Mouse (Mus musculus): ENCODE results near the gene Ankrd6. TPM values are rescaled to one million over a fixed set of nuclear protein-coding genes. Genes with fewer than 3 reads are reported as not detected.

Gene Ankrd6
- total and polyA plus RNA-seq, 3 experiments: 1.1 to 1.8 TPM; not detected in 1

- no peaks in the 10 kb centered on the region for H3K9me3 ChIP-seq (replicated peaks; ENCODE audit: insufficient read depth, low read length)
- no peak for TF ChIP-seq SMC3 (IDR thresholded peaks at IDR 0.05; ENCODE audit: low read depth, low read length)
- no peak for TF ChIP-seq KAT2A (conservative IDR thresholded peaks at IDR 0.05; ENCODE audit: low read depth, low read length)
- no peak for TF ChIP-seq TAL1 (IDR thresholded peaks at IDR 0.05; ENCODE audit: low read length)
- TF ChIP-seq GATA1 (IDR thresholded peaks at IDR 0.05; ENCODE audit: low read depth, low read length): no peak
- no peak for TF ChIP-seq CTCF (IDR thresholded peaks at IDR 0.05 in 2 of 3, conservative IDR thresholded peaks at IDR 0.05 in 1 of 3; ENCODE audit: control insufficient read depth in 1 of 3, insufficient read depth in 1 of 3, low read depth in 2 of 3, low read length in 3 of 3, poor library complexity in 1 of 3, severe bottlenecking in 1 of 3)
- no peak for TF ChIP-seq SIN3A (IDR thresholded peaks at IDR 0.05; ENCODE audit: low read length)
- TF ChIP-seq ZC3H11A (IDR thresholded peaks at IDR 0.05; ENCODE audit: low read depth, low read length): no peak
- TF ChIP-seq POLR2A (IDR thresholded peaks at IDR 0.05; ENCODE audit: control insufficient read depth in 1 of 2, insufficient read depth in 1 of 2, low read depth in 1 of 2, low read length in 2 of 2, poor library complexity in 1 of 2): no peak
- TF ChIP-seq MAFK (IDR thresholded peaks at IDR 0.05; ENCODE audit: borderline replicate concordance, low read depth, low read length): no peak
- TF ChIP-seq EP300 (IDR thresholded peaks at IDR 0.05; ENCODE audit: low read depth in 1 of 2, low read length in 2 of 2): no peak
- no peak for TF ChIP-seq HCFC1 (IDR thresholded peaks at IDR 0.05; ENCODE audit: low read depth, low read length)
- no peak for TF ChIP-seq E2F4 (IDR thresholded peaks at IDR 0.05; ENCODE audit: borderline replicate concordance, low read depth, low read length)
These were observed 60.5 kb downstream of the Ankrd6 start for GRCm38 (mm10) chr4:32889996-32890734.

GRCm38 (mm10) chr4:32889246-32889645, 61.4 kb downstream of the Ankrd6 start:
- no peaks in the 10 kb centered on the region for H3K4me1 ChIP-seq (ENCODE audit: control insufficient read depth in 1 of 2, insufficient read depth in 2 of 2, low read length in 2 of 2)
- H3K9me3 ChIP-seq (replicated peaks; ENCODE audit: insufficient read depth, low read length): no peaks in the 10 kb centered on the region
- no peak overlapping the region for H3K27ac ChIP-seq (ENCODE audit: control insufficient read depth, low read depth, low read length)
- peaks cover 0 to 5% of the 10 kb centered on the region in 2 experiments; a peak in 2 of 4 replicates for H3K27me3 ChIP-seq (ENCODE audit: control insufficient read depth in 1 of 2, insufficient read depth in 2 of 2, low read length in 2 of 2)
- no peak for DNase-seq (ENCODE audit: low read depth, low spot score)
- H3K4me3 ChIP-seq (ENCODE audit: control insufficient read depth in 1 of 2, insufficient read depth in 1 of 2, low read depth in 2 of 2, low read length in 2 of 2): no peak overlapping the region
- no peak overlapping the region for H3K9ac ChIP-seq (ENCODE audit: control insufficient read depth, low read depth, low read length, poor library complexity, severe bottlenecking)
- H3K36me3 ChIP-seq (ENCODE audit: control insufficient read depth in 1 of 2, insufficient read depth in 2 of 2, low read length in 2 of 2): no peaks in the 10 kb centered on the region
- TF ChIP-seq MAFK (IDR thresholded peaks at IDR 0.05; ENCODE audit: borderline replicate concordance, low read depth, low read length) (no peak), JUND (IDR thresholded peaks at IDR 0.05; ENCODE audit: low read depth, low read length) (no peak), TCF12 (IDR thresholded peaks at IDR 0.05; ENCODE audit: low read depth, low read length) (no peak), SIN3A (IDR thresholded peaks at IDR 0.05; ENCODE audit: low read length) (no peak), CHD2 (IDR thresholded peaks at IDR 0.05; ENCODE audit: low read length) (no peak), E2F4 (IDR thresholded peaks at IDR 0.05; ENCODE audit: borderline replicate concordance, low read depth, low read length) (no peak), HCFC1 (IDR thresholded peaks at IDR 0.05; ENCODE audit: low read depth, low read length) (no peak), RCOR1 (IDR thresholded peaks at IDR 0.05; ENCODE audit: low read depth, low read length) (no peak), BHLHE40 (IDR thresholded peaks at IDR 0.05; ENCODE audit: borderline replicate concordance, low read depth, low read length) (no peak), ZC3H11A (IDR thresholded peaks at IDR 0.05; ENCODE audit: low read depth, low read length) (no peak), POLR2AphosphoS5 (IDR thresholded peaks at IDR 0.05; ENCODE audit: borderline replicate concordance, low read depth, low read length) (no peak), SMC3 (IDR thresholded peaks at IDR 0.05; ENCODE audit: low read depth, low read length) (no peak), UBTF (IDR thresholded peaks at IDR 0.05; ENCODE audit: borderline replicate concordance, insufficient read depth, low read depth, low read length) (no peak), ZMIZ1 (IDR thresholded peaks at IDR 0.05; ENCODE audit: low read depth, low read length) (no peak), ETS1 (IDR thresholded peaks at IDR 0.05; ENCODE audit: low read depth, low read length) (no peak), POLR2A (IDR thresholded peaks at IDR 0.05; ENCODE audit: control insufficient read depth in 1 of 2, insufficient read depth in 1 of 2, low read depth in 1 of 2, low read length in 2 of 2, poor library complexity in 1 of 2) (no peak), CHD1 (IDR thresholded peaks at IDR 0.05; ENCODE audit: low read depth, low read length) (no peak), MAX (IDR thresholded peaks at IDR 0.05; ENCODE audit: low read length) (no peak)
- H3K79me2 ChIP-seq (ENCODE audit: control insufficient read depth, insufficient read depth, low read length, poor library complexity): no peaks in the 10 kb centered on the region

More at GRCm38 (mm10) chr4:32889996-32890734, 60.5 kb downstream of the Ankrd6 start:
- Histone ChIP-seq H3K79me2 (ENCODE audit: control insufficient read depth, insufficient read depth, low read length, poor library complexity) (no peaks in the 10 kb centered on the region), H3K9ac (ENCODE audit: control insufficient read depth, low read depth, low read length, poor library complexity, severe bottlenecking) (no peak overlapping the region), H3K36me3 (ENCODE audit: control insufficient read depth in 1 of 2, insufficient read depth in 2 of 2, low read length in 2 of 2) (no peaks in the 10 kb centered on the region), H3K27ac (ENCODE audit: control insufficient read depth, low read depth, low read length) (no peak overlapping the region), H3K27me3 (ENCODE audit: control insufficient read depth in 1 of 2, insufficient read depth in 2 of 2, low read length in 2 of 2) (peaks cover 0 to 5% of the 10 kb centered on the region in 2 experiments; a peak in 2 of 4 replicates), H3K4me1 (ENCODE audit: control insufficient read depth in 1 of 2, insufficient read depth in 2 of 2, low read length in 2 of 2) (no peaks in the 10 kb centered on the region), H3K4me3 (ENCODE audit: control insufficient read depth in 1 of 2, insufficient read depth in 1 of 2, low read depth in 2 of 2, low read length in 2 of 2) (no peak overlapping the region)
- DNase-seq (ENCODE audit: low read depth, low spot score): no peak
